Mouse (Mus musculus) neural tube, embryonic 15.5 days (tissue): ENCODE measurements around the gene Gxylt2. TPM values are rescaled to one million over a fixed set of nuclear protein-coding genes. Genes with fewer than 3 reads are reported as not detected.

Experiments
- ATAC-seq: fragments of 200-750 bp; cut with Nextera tagmentation; 2 replicates; pipeline ENCODE4 v1.8.0; 2017; ENCODE audit warnings: mild to moderate bottlenecking, moderate TSS enrichment, moderate library complexity; ENCODE audit not compliant: low FRiP score
- H3K27ac ChIP-seq: fragments of 300-500 bp; sonication (generic); replicated peaks from 2 replicates; pipeline ENCODE4 v1.5.1; 2015; ENCODE audit warnings: mild to moderate bottlenecking, inconsistent platforms
- H3K27me3 ChIP-seq: fragments of 300-500 bp; sonication (generic); replicated peaks from 2 replicates; pipeline ENCODE4 v1.6.1; 2015; ENCODE audit warnings: inconsistent platforms
- H3K36me3 ChIP-seq: fragments of 300-500 bp; sonication (generic); 2 replicates; pipeline ENCODE4 v1.6.1; 2015; ENCODE audit warnings: inconsistent platforms
- H3K4me1 ChIP-seq: fragments of 300-500 bp; sonication (generic); 2 replicates; pipeline ENCODE4 v1.6.1; 2015; ENCODE audit warnings: inconsistent platforms
- H3K4me2 ChIP-seq: fragments of 300-500 bp; sonication (generic); 2 replicates; pipeline ENCODE4 v1.6.1; 2015; ENCODE audit warnings: inconsistent platforms, mild to moderate bottlenecking, moderate library complexity
- H3K4me3 ChIP-seq: fragments of 300-500 bp; sonication (generic); replicated peaks from 2 replicates; pipeline ENCODE4 v1.5.1; 2015; ENCODE audit warnings: mild to moderate bottlenecking, inconsistent platforms
- H3K9ac ChIP-seq: fragments of 300-500 bp; sonication (generic); replicated peaks from 2 replicates; pipeline ENCODE4 v1.6.1; 2015; ENCODE audit warnings: mild to moderate bottlenecking, inconsistent platforms
- H3K9me3 ChIP-seq: fragments of 300-500 bp; sonication (generic); replicated peaks from 2 replicates; pipeline ENCODE4 v1.6.1; 2016; ENCODE audit warnings: inconsistent platforms
- WGBS: fragments of 180-500 bp; shearing (Covaris S2); methylation state at CpG from one replicate; pipeline ENCODE4 v1.1.7; 2015; ENCODE audit warnings: mixed read lengths; 5-methylcytosine and 5-hydroxymethylcytosine counted together
- polyA plus RNA-seq: library from polyadenylated mRNA; unstranded; fragments of >200 nt; fragmentation: Nextera tagmentation; extraction: Ambion mirVana; gene quantifications from 2 replicates; pipeline ENCODE4 v1.2.1, GENCODE M21; 2015

Gene Gxylt2
- polyA plus RNA-seq: 2.2 and 2.6 TPM in 2 replicates

DNA sequence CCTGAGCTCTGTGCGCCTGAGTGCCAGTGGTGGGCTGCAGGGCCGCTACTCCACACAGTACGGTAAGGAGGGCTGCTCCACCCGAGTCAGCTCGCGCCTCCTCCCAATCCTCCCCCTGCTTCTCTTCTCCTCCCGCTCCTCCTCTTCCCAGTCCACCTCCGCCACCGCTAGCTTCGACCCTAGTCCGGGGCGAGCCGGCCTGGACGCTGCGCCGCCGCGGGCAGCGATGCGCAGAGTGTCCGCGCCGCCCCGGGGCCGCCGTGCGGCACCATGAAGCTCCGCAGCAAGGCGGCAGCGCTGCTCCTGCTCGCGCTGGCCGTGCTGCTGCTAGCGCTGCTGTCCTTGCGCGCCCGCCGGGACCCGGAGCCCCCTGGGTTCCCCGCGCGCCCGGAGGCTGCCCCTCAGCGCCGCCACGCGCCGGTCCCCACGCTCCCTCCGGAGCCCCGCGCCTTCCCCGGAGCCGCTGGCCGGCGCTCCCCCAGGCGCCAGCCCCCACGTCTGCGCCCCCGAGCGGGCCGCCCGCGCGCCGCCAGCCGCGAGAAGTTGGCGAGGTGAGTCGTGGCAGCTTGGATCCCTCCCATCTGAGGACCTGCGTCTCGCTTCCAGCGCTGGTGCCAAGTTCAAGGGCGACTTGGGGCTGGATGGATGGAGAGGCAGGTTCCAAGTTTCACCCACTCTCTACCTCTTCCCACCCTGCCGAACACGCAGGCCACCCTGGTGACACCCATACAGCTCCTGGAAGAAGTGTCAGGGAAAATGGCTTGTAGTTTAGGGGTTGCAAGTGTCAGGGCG is at the start of gene Gxylt2:
Gene Gxylt2, plus strand, starts transcription at position 161 of the 792 bp plus-strand sequence.
- no peak within 1 kb of the TSS for H3K27ac ChIP-seq
- peak; percentile 89 for ATAC-seq

GRCm38 (mm10) chr6:100660395-100660794 is 44.1 kb upstream of the Gxylt2 start:
- H3K9ac ChIP-seq: no peak overlapping the region
- no peaks in the 10 kb centered on the region for H3K27me3 ChIP-seq
- H3K36me3 ChIP-seq: peaks cover 10% of the 10 kb centered on the region; the same call in 1 of the 2 replicates
- H3K27ac ChIP-seq: 0 out of 2 replicates have a peak overlapping the region, but pooled peaks have one; percentile 4
- WGBS: 64% methylated on average over 5 of the region's 5 CpGs
- ATAC-seq: peak; percentile 69; the same call in 1 of the 2 replicates
- H3K4me2 ChIP-seq: no peak overlapping the region
- no peaks in the 10 kb centered on the region for H3K9me3 ChIP-seq
- peaks cover 11% of the 10 kb centered on the region for H3K4me1 ChIP-seq
- no peak overlapping the region for H3K4me3 ChIP-seq

More for the DNA sequence above, at the start of gene Gxylt2:
- H3K4me2 ChIP-seq: peak within 1 kb of the TSS; percentile 98
- H3K36me3 ChIP-seq: no peaks in the 10 kb centered on the region
- WGBS: under 1% methylated on average over 75 of the region's 77 CpGs
- H3K9ac ChIP-seq: peak within 1 kb of the TSS; percentile 66
- H3K9me3 ChIP-seq: no peaks in the 10 kb centered on the region
- H3K4me1 ChIP-seq: peaks cover 21% of the 10 kb centered on the region
- peak within 1 kb of the TSS; percentile 65 for H3K4me3 ChIP-seq
- peaks cover 38% of the 10 kb centered on the region for H3K27me3 ChIP-seq

DNA sequence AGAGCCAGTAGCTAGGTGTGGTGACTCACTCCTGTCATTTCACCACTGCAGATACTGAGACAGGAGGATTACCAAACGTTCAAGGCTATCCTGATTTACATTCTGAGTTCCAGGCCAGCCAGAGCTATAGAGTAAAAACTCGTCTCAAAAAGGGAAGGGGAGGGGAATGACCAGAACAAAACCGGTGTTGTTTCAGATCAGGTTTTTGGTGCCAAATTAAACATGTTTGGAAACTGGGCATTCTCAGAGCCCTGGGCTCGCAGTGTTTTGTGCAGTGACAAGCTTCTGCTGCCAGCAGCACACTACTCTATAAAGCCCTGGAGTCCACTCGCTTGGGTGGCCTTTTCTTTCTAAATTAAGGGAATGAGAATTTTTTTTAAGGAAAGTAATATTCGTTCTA is 42.3 kb upstream of the Gxylt2 start:
- Histone ChIP-seq H3K27ac (no peak overlapping the region), H3K4me3 (no peak overlapping the region), H3K9me3 (no peaks in the 10 kb centered on the region), H3K36me3 (peaks cover 12% of the 10 kb centered on the region), H3K4me1 (peaks cover 11% of the 10 kb centered on the region), H3K9ac (no peak overlapping the region), H3K4me2 (no peak overlapping the region), H3K27me3 (no peaks in the 10 kb centered on the region)
- 72% methylated on average over 6 of the region's 6 CpGs for WGBS
- ATAC-seq: no peak

GRCm38 (mm10) chr6:100667644-100668043 is 36.9 kb upstream of the Gxylt2 start:
- no peak for ATAC-seq
- 82% methylated on average over 8 of the region's 8 CpGs for WGBS
- Histone ChIP-seq H3K9ac (no peak overlapping the region), H3K36me3 (peaks cover 12% of the 10 kb centered on the region), H3K9me3 (no peaks in the 10 kb centered on the region), H3K4me2 (no peak overlapping the region), H3K4me3 (no peak overlapping the region), H3K27ac (no peak overlapping the region), H3K4me1 (peaks cover 11% of the 10 kb centered on the region), H3K27me3 (no peaks in the 10 kb centered on the region; the same call in 1 of the 2 replicates)

- Histone ChIP-seq H3K4me2 (no peak overlapping the region), H3K9ac (no peak overlapping the region), H3K9me3 (no peaks in the 10 kb centered on the region), H3K4me3 (no peak overlapping the region), H3K27me3 (no peaks in the 10 kb centered on the region; the same call in 1 of the 2 replicates), H3K36me3 (peaks cover 6% of the 10 kb centered on the region), H3K27ac (no peak overlapping the region), H3K4me1 (peaks cover 11% of the 10 kb centered on the region)
- ATAC-seq: no peak
- 85% methylated on average over 2 of the region's 2 CpGs for WGBS
Observed at GRCm38 (mm10) chr6:100668858-100669257, 35.7 kb upstream of the Gxylt2 start.

DNA sequence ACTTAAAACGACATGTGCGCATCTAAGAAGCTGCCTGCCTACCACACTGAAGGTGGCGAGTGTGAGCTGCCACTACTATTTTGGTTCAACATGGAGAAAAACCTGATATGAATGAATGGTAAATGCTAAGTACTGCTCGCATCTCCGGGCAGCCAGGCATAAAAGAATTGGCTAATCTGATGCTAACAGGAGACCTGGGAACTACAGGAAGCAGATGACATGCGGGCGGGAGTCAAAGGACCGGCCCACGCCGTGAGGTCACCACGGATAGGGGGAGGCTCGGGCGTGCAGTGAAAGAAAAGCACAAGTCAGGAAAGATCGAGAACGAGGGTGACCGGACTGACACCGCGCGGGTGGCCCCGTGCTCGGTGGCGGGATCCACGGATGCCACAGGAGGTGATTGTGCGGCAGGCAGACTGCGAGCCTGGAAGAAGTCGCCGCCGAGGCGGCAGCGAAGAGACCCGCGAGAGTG is 34.1 kb upstream of the Gxylt2 start:
- H3K27me3 ChIP-seq: no peaks in the 10 kb centered on the region; the same call in 1 of the 2 replicates
- H3K4me2 ChIP-seq: peak overlapping the region; percentile 97
- H3K27ac ChIP-seq: peak overlapping the region; percentile 54; the same call in 1 of the 2 replicates
- peak overlapping the region; percentile 59 for H3K9ac ChIP-seq
- peaks cover 11% of the 10 kb centered on the region for H3K4me1 ChIP-seq
- peaks cover 2% of the 10 kb centered on the region; the same call in 1 of the 2 replicates for H3K36me3 ChIP-seq
- under 1% methylated on average over 32 of the region's 32 CpGs for WGBS
- peak overlapping the region; percentile 93 for H3K4me3 ChIP-seq
- ATAC-seq: peak; percentile 49
- H3K9me3 ChIP-seq: no peaks in the 10 kb centered on the region

- H3K4me1 ChIP-seq: peaks cover 11% of the 10 kb centered on the region
- WGBS: under 1% methylated on average over 49 of the region's 49 CpGs
- peak; percentile 95 for ATAC-seq
- H3K9ac ChIP-seq: peak within 1 kb of the TSS; percentile 59
- H3K4me2 ChIP-seq: peak within 1 kb of the TSS; percentile 97
- H3K27ac ChIP-seq: peak within 1 kb of the TSS; percentile 54; the same call in 1 of the 2 replicates
- H3K27me3 ChIP-seq: no peaks in the 10 kb centered on the region; the same call in 1 of the 2 replicates
- H3K4me3 ChIP-seq: peak within 1 kb of the TSS; percentile 93
- peaks cover 2% of the 10 kb centered on the region; the same call in 1 of the 2 replicates for H3K36me3 ChIP-seq
- H3K9me3 ChIP-seq: no peaks in the 10 kb centered on the region
Observed at GRCm38 (mm10) chr6:100670880-100671344, 33.6 kb upstream of the Gxylt2 start, which contains the start of gene Shq1. Gene Shq1, minus strand, starts transcription at chr6:100671157.

DNA sequence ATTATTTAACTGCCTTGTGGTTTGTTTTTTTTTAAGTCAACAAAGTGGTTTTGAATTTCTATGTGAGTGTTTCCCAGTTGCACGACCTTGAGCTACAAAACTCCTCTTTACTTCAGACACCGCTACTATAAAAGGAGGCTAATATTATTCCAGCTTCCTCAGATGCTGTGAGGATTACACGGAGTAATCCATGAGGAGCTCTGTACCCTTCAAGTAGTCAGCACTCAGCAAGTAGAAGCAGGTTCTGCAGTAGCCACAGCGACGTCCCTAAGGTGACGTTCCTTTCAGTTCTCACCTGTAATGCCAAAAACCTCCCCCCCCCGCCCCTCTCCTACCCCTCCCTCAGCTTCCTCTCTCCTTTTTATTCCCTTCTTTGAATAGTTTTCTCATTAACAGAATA is 33.1 kb upstream of the Gxylt2 start:
- Histone ChIP-seq H3K4me3 (peak overlapping the region; percentile 93), H3K4me2 (peak overlapping the region; percentile 97), H3K9ac (no peak overlapping the region), H3K27ac (no peak overlapping the region), H3K27me3 (no peaks in the 10 kb centered on the region; the same call in 1 of the 2 replicates), H3K9me3 (no peaks in the 10 kb centered on the region), H3K36me3 (peaks cover under 1% of the 10 kb centered on the region; the same call in 1 of the 2 replicates), H3K4me1 (peaks cover 11% of the 10 kb centered on the region)
- ATAC-seq: peak; percentile 49; the same call in 1 of the 2 replicates
- 10% methylated on average over 7 of the region's 7 CpGs for WGBS

GRCm38 (mm10) chr6:100674974-100675373 is 29.6 kb upstream of the Gxylt2 start:
- H3K27me3 ChIP-seq: no peaks in the 10 kb centered on the region
- H3K36me3 ChIP-seq: no peaks in the 10 kb centered on the region
- no peaks in the 10 kb centered on the region for H3K9me3 ChIP-seq
- no peak for ATAC-seq
- H3K4me3 ChIP-seq: no peak overlapping the region
- no peak overlapping the region for H3K27ac ChIP-seq
- H3K4me2 ChIP-seq: no peak overlapping the region
- H3K9ac ChIP-seq: no peak overlapping the region
- peaks cover 11% of the 10 kb centered on the region for H3K4me1 ChIP-seq
- 28% methylated on average over 6 of the region's 6 CpGs for WGBS

- Histone ChIP-seq H3K36me3 (no peaks in the 10 kb centered on the region), H3K27me3 (no peaks in the 10 kb centered on the region), H3K4me2 (no peak overlapping the region), H3K27ac (no peak overlapping the region), H3K4me3 (no peak overlapping the region), H3K9me3 (no peaks in the 10 kb centered on the region), H3K9ac (no peak overlapping the region), H3K4me1 (peaks cover 3% of the 10 kb centered on the region)
- ATAC-seq: no peak
- 95% methylated on average over 6 of the region's 7 CpGs for WGBS
Observed at GRCm38 (mm10) chr6:100676461-100676860, 28.1 kb upstream of the Gxylt2 start.

DNA sequence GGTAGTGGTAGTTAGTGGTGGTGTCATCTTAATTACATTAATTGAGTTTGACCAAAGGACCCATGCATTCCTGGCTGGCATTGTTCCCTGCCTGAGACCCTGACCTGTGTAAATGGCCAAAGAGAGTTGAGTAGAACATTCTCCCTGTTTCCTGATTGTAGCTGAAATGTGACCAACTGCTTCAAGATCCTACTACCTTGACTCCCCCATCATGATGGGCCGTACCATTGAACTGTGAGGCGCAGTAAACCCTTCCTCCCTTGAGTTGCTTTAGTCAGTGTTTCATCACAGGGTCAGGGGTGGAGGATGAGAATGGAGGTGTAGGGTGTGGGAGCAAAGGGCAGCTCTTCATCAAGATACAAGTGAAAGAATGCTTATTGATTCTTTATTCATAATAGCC is 25.9 kb upstream of the Gxylt2 start:
- WGBS: 100% methylated on average over 2 of the region's 2 CpGs
- Histone ChIP-seq H3K9ac (no peak overlapping the region), H3K4me1 (no peaks in the 10 kb centered on the region), H3K9me3 (no peaks in the 10 kb centered on the region), H3K36me3 (no peaks in the 10 kb centered on the region), H3K4me2 (no peak overlapping the region), H3K27ac (no peak overlapping the region), H3K27me3 (no peaks in the 10 kb centered on the region), H3K4me3 (no peak overlapping the region)
- no peak for ATAC-seq
